Mouse (Mus musculus) bone marrow, adult 2 months (tissue): ENCODE measurements around the gene Eif1b.

Experiments used
- CTCF ChIP-seq: fragments of 200-500 bp; IDR thresholded peaks from 2 replicates; pipeline ENCODE4 v1.5.1; 2011; ENCODE audit warnings: low read length, control low read depth; ENCODE audit not compliant: control insufficient read depth, insufficient read depth
- POLR2A ChIP-seq: fragments of 200-500 bp; IDR thresholded peaks from 2 replicates; pipeline ENCODE4 v1.6.1; 2011; ENCODE audit warnings: low read depth, mild to moderate bottlenecking, control low read depth, low read length, borderline replicate concordance; ENCODE audit not compliant: control insufficient read depth

DNA sequence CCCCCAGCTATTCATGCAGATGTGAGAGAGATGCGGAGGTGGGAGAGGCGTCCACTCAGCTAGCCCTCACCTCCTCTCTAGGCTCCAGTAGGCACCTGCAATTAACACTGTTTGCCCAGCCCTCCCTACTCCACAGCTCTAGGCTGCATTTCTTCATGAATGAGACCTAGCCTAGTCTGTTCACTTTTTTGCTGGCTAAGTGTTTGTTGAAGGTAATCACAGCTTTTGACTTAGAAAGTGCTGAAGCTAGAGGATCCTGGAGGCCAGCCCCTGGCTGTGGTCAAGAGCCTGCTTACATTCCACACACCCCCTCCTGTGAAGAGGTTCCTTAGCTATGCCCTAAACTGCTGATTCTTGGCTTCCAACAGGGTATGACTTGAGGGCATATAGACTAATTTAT is 49.4 kb downstream of the Eif1b start:
- TF ChIP-seq POLR2A (no peak), CTCF (no peak)
